Mouse (Mus musculus) forelimb bud, embryonic 11.5 days (tissue): ENCODE measurements around the gene Il1rl1.

Experiments
- DNase-seq: peaks from one replicate; pipeline ENCODE4 v3.0.0-alpha.2; 2012; ENCODE audit warnings: low read depth, low spot score

Il1rl1 gene

DNA sequence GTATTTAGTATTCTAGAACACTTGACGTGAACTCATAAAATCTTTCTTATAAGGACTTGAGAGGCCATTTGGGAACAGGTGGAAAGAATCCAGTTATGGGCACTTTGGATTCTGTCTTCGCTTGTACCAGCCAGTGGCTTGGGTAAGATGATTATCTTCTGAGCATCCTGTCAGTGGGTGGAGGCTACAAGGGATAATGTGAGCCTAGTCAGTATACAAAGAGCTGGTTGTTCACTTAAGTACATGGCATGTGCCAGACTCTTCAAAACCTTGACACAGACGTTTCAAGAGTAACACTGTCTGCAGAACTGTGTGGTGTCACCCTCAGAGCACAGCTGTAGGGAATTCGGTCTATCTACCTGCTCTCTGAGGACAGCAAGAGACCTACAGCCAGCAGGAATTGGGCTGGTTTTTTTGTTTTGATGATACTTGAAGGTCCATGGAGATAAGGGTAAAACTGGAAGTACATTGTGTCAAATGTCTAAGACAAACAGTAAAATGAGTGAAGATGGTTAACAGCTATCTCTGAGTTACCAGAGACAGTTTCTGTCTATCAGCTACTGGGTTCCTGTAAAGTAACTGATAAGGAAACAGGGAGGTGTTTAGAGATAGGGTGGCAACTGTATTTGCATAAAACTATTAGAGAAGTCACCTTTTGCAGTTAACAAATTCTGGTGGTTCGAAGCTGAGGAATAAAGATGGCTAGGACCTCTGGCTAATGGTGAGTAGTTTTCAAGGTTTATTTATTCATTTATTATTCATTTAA lies at the start of gene Il1rl1:
TSS of gene Il1rl1 (plus strand) at position 661 of the 766 bp plus-strand sequence.
- no peak for DNase-seq

- DNase-seq: peak; percentile 51
These were observed 49.3 kb upstream of the Il1rl1 start for GRCm38 (mm10) chr1:40380111-40380510.

- no peak for DNase-seq
These were observed 48.4 kb upstream of the Il1rl1 start for GRCm38 (mm10) chr1:40380990-40381389.

DNA sequence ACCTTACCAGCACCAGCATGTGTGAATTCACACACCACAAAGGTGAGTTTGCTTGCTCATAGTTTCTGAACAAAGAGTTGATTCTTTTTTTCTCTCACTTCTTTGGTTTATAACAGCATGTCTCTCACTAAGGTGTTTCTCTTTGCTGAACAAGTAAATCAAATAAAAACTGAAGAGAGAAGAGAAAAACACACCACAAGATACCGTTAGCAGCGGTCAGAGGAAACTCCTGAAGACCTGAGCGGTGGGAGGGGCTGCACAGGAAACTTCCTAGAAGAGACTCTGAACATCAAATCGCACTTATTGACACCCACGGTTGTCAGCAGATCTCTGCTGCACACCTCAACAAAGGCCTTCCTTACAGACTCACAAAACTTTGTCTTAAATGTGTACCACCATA lies 46.5 kb upstream of the Il1rl1 start:
- DNase-seq: no peak

GRCm38 (mm10) chr1:40384931-40385545 lies 44.3 kb upstream of the Il1rl1 start:
- DNase-seq: no peak

DNA sequence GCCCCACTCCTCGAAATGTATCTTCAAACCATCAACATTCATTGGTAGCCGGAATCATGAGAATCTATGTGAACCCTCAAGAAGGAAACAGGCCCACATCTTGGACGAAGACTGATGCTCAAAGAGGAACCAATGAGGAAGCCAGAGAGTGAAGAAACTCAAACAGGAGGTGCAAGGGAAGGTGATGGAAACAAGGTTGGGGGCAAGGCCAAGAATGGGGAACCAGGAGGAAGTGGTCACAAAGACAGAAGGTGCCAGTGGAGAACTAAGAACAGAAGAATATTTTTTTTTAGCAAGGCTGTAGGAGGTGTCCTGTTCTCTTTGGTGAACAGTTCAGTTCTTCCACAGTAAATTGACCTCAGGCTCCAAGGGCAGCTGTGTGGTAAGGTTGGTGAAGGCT lies 38.0 kb upstream of the Il1rl1 start:
- DNase-seq: no peak

DNA sequence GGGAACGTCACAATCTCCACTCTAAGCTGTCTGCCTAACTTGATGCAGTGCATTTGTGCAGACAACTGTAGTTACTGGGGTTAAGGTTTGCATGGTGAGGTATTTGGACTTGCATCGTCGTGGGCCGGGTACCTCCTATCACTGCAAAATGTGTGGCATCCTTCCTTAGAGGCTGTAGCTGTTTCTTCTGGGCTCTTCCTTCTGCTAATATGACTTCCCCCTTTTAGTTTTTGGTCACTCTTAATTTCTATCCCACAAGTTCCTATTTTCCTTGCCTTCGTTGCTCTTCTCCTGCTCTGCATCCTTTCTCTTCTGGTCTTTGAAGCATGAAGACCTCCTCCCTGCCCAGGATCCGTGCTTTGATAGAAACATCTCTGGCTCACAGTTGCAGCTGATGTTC lies 36.8 kb upstream of the Il1rl1 start:
- DNase-seq: no peak

DNA sequence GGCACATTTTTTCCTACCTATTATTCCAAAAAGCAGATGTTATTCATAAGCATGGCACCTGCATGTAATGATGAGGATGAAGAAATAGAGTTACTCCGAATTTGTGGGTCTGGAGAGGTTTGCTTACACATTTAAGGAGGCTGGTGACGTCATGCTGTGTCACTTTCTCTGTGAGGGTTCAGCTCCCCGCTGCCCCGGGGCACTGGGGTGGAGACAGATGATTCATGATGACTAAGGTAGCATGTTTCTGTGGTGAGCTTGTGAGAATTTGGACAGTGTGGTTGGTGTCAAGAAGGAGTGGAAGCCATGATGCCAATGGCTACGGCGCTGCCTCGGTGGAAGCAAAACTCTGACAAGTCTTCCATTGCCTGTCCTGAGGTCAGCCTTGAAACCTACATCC lies 36.2 kb upstream of the Il1rl1 start:
- DNase-seq: no peak

- no peak for DNase-seq
These were observed 29.7 kb upstream of the Il1rl1 start for GRCm38 (mm10) chr1:40399639-40400038.

GRCm38 (mm10) chr1:40404682-40405081 lies 24.7 kb upstream of the Il1rl1 start:
- DNase-seq: no peak

DNA sequence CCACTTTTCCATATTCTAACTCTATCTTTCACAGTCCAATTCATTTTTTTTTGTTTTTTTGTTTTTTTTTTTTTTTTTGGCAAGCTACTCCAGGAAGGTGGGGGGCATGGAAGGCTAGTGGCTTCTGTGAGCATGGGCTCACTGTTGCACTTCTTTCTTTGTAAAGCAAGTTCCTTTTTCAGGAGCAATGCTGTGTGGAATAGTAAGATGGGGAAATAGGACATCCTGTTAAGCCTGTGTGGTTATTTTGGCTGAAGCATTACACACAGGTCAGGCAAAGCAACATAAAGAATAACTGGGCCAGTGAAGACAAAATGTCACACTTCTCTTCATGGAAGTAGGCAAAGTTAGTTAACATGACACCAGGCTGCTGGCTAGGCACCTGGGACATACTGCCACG lies 19.5 kb upstream of the Il1rl1 start:
- DNase-seq: no peak

- DNase-seq: no peak
These were observed 16.3 kb upstream of the Il1rl1 start for GRCm38 (mm10) chr1:40413039-40413438.

GRCm38 (mm10) chr1:40414276-40414675 lies 15.1 kb upstream of the Il1rl1 start:
- DNase-seq: no peak

- no peak for DNase-seq
These were observed 14.3 kb upstream of the Il1rl1 start for GRCm38 (mm10) chr1:40414863-40415656.

GRCm38 (mm10) chr1:40417034-40417433 lies 12.3 kb upstream of the Il1rl1 start:
- no peak for DNase-seq

- no peak for DNase-seq
These were observed 10.9 kb upstream of the Il1rl1 start for GRCm38 (mm10) chr1:40418512-40418911.

GRCm38 (mm10) chr1:40423892-40424291 lies 5.5 kb upstream of the Il1rl1 start:
- no peak for DNase-seq

- no peak for DNase-seq
These were observed 2.1 kb upstream of the Il1rl1 start for GRCm38 (mm10) chr1:40427270-40427669.

DNA sequence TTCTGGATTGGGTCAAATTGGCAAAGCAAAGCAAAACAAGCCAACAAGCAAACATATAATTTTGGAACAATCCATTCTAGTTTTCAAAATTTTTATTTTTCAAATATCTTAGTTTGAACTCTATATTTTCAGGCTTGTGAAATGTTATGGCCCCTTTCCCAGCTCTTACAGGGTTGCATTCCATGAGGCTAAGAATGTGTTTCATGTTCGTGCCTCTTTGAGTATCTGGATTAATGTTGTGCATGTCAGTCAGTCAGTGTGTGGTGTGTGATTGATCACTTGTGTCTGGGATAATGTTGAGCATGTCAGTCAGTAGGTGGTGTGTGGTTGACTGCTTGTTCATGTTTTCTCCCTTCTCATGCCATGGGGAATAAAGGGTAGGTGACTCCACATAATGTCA lies 1.5 kb upstream of the Il1rl1 start:
- DNase-seq: no peak

- DNase-seq: no peak
These were observed 919 bp downstream of the Il1rl1 start for GRCm38 (mm10) chr1:40430143-40430834.

DNA sequence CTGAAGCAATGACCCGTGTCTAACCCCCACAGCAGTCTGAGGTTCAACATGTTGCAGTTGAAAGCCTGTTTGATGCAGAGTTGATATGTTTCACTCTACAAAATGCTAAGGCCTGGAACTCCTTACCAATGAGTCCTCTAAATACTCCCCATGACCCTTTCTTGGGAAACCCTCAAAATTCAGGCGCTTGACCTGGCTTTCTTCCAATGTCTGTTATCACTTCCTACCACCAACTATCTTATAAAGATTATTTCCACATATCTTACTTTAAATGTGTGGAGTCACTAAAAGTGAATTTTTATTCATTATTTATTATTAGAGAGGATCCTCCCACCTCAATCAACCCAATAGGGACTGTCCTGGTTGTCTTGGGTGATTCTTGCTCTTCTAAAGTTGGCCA lies 2.8 kb downstream of the Il1rl1 start:
- DNase-seq: no peak

GRCm38 (mm10) chr1:40435936-40436335 lies 6.6 kb downstream of the Il1rl1 start:
- peak; percentile 61 for DNase-seq
